Mouse (Mus musculus) stomach, postnatal 0 days (tissue): ENCODE data around the gene Mpo. TPM values are rescaled to one million over a fixed set of nuclear protein-coding genes. Genes with fewer than 3 reads are reported as not detected.

Source experiments
- ATAC-seq: fragments of 200-750 bp; cut with Nextera tagmentation; 2 replicates; pipeline ENCODE4 v1.8.0; 2017; ENCODE audit not compliant: low FRiP score, low TSS enrichment
- DNase-seq: peaks from one replicate; pipeline ENCODE4 v3.0.0-alpha.2; 2016; ENCODE audit warnings: low spot score
- H3K27ac ChIP-seq: fragments of 300-500 bp; sonication (generic); replicated peaks from 2 replicates; pipeline ENCODE4 v1.5.1; 2014; ENCODE audit warnings: mild to moderate bottlenecking, control low read depth
- H3K27me3 ChIP-seq: fragments of 300-500 bp; sonication (generic); 2 replicates; pipeline ENCODE4 v1.6.1; 2014; ENCODE audit warnings: low read length; ENCODE audit not compliant: control insufficient read depth, insufficient read depth
- H3K36me3 ChIP-seq: fragments of 300-500 bp; sonication (generic); 2 replicates; pipeline ENCODE4 v1.6.1; 2014; ENCODE audit warnings: low read length, mixed read lengths; ENCODE audit not compliant: control insufficient read depth, insufficient read depth
- H3K4me1 ChIP-seq: fragments of 300-500 bp; sonication (generic); replicated peaks from 2 replicates; pipeline ENCODE4 v1.6.1; 2014; ENCODE audit warnings: antibody characterized with exemption; ENCODE audit not compliant: control insufficient read depth, insufficient read depth
- H3K4me2 ChIP-seq: fragments of 300-500 bp; sonication (generic); replicated peaks from 2 replicates; pipeline ENCODE4 v1.6.1; 2014; ENCODE audit warnings: low read depth, mild to moderate bottlenecking, control low read depth, moderate library complexity
- H3K4me3 ChIP-seq: fragments of 300-500 bp; sonication (generic); 2 replicates; pipeline ENCODE4 v1.5.1; 2014; ENCODE audit warnings: low read depth, low read length, control low read depth
- H3K9ac ChIP-seq: fragments of 300-500 bp; sonication (generic); 2 replicates; pipeline ENCODE4 v1.6.1; 2014; ENCODE audit warnings: mild to moderate bottlenecking, low read length, control low read depth, mixed read lengths
- H3K9me3 ChIP-seq: fragments of 300-500 bp; sonication (generic); 2 replicates; pipeline ENCODE4 v1.6.1; 2016; ENCODE audit warnings: low read length; ENCODE audit not compliant: control insufficient read depth
- CTCF ChIP-seq: IDR thresholded peaks from 2 replicates; pipeline ENCODE4 v1.5.1; 2016; ENCODE audit warnings: antibody characterized with exemption, low read depth, mild to moderate bottlenecking, moderate library complexity
- EP300 ChIP-seq: optimal IDR thresholded peaks from 2 replicates; pipeline ENCODE3; 2016; ENCODE audit warnings: antibody characterized with exemption
- WGBS: fragments of 180-500 bp; shearing (Covaris S2); extraction: QIAGEN DNeasy Blood & Tissue Kit; methylation state at CpG from one replicate; pipeline ENCODE4 v1.1.7; 2014; 5-methylcytosine and 5-hydroxymethylcytosine counted together
- polyA plus RNA-seq: library from polyadenylated mRNA; unstranded; fragments of >200 nt; fragmentation: Nextera tagmentation; extraction: Ambion mirVana; gene quantifications from 2 replicates; pipeline ENCODE4 v1.2.1, GENCODE M21; 2015

The Mpo gene
- polyA plus RNA-seq, 1 experiment from 2014 or later, result 0.74 TPM

- no peak overlapping the region for H3K4me2 ChIP-seq
- no peak for TF ChIP-seq EP300
- no peak for TF ChIP-seq CTCF
- no peaks in the 10 kb centered on the region for H3K36me3 ChIP-seq
- no peak overlapping the region for H3K9ac ChIP-seq
- no peaks in the 10 kb centered on the region for H3K4me1 ChIP-seq
- H3K27ac ChIP-seq, result no peak overlapping the region; the same call in 1 of the 2 replicates
- ATAC-seq (no peak), DNase-seq (no peak)
- 63% methylated on average over 4 of the region's 4 CpGs for WGBS
- H3K9me3 ChIP-seq, result no peaks in the 10 kb centered on the region
- H3K4me3 ChIP-seq, result no peak overlapping the region
- no peaks in the 10 kb centered on the region for H3K27me3 ChIP-seq
These were observed 41.9 kb upstream of the Mpo start for GRCm38 (mm10) chr11:87751491-87751966.

GRCm38 (mm10) chr11:87752307-87752706 is 41.1 kb upstream of the Mpo start:
- H3K4me2 ChIP-seq, result no peak overlapping the region
- ATAC-seq, result no peak

GRCm38 (mm10) chr11:87753255-87753654 is 40.1 kb upstream of the Mpo start:
- H3K27ac ChIP-seq, result no peak overlapping the region
- H3K9me3 ChIP-seq, result no peaks in the 10 kb centered on the region

More at GRCm38 (mm10) chr11:87752307-87752706, 41.1 kb upstream of the Mpo start:
- DNase-seq, result no peak
- Histone ChIP-seq H3K27me3 (no peaks in the 10 kb centered on the region), H3K4me3 (no peak overlapping the region), H3K4me1 (no peaks in the 10 kb centered on the region), H3K9ac (no peak overlapping the region), H3K27ac (no peak overlapping the region), H3K36me3 (no peaks in the 10 kb centered on the region), H3K9me3 (no peaks in the 10 kb centered on the region)
- 86% methylated on average over 1 of the region's 1 CpGs for WGBS
- TF ChIP-seq EP300, result no peak
- TF ChIP-seq CTCF, result no peak

GRCm38 (mm10) chr11:87753891-87754501 is 39.4 kb upstream of the Mpo start:
- no peak overlapping the region for H3K27ac ChIP-seq
- no peaks in the 10 kb centered on the region for H3K36me3 ChIP-seq
- no peak overlapping the region for H3K4me2 ChIP-seq
- H3K9ac ChIP-seq, result no peak overlapping the region
- DNase-seq (no peak), ATAC-seq (no peak)
- no peaks in the 10 kb centered on the region for H3K9me3 ChIP-seq
- no peak for TF ChIP-seq EP300
- TF ChIP-seq CTCF, result no peak
- no peak overlapping the region for H3K4me3 ChIP-seq
- WGBS, result 82% methylated on average over 5 of the region's 5 CpGs
- no peaks in the 10 kb centered on the region for H3K27me3 ChIP-seq
- H3K4me1 ChIP-seq, result no peaks in the 10 kb centered on the region

More at GRCm38 (mm10) chr11:87753255-87753654, 40.1 kb upstream of the Mpo start:
- WGBS, result 79% methylated on average over 8 of the region's 8 CpGs
- no peaks in the 10 kb centered on the region for H3K27me3 ChIP-seq
- H3K9ac ChIP-seq, result no peak overlapping the region
- ATAC-seq (no peak), DNase-seq (no peak)
- no peaks in the 10 kb centered on the region for H3K36me3 ChIP-seq
- no peaks in the 10 kb centered on the region for H3K4me1 ChIP-seq
- H3K4me3 ChIP-seq, result no peak overlapping the region
- TF ChIP-seq EP300 (no peak), CTCF (no peak)
- H3K4me2 ChIP-seq, result no peak overlapping the region

DNA sequence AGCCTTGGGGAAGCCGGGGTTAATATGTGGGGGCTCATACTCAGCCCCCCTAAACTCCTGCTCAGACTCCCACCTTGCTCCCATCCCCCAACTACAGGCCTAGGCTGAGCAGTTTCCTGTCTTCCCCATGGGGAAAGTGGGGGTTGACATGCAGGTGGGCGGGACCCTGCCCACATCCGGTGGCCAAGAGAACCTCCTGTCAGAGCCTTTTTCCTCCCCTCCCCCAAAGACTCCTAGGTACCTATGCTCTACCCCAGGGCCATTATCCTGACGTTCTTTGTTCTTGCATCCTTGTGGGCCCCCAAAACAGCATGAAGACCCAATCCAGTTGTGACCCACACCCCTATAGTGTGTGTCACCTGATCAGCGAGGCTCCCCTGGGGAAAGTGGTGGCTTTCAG is 38.8 kb upstream of the Mpo start:
- Histone ChIP-seq H3K27ac (no peak overlapping the region), H3K36me3 (no peaks in the 10 kb centered on the region), H3K4me2 (no peak overlapping the region), H3K4me3 (no peak overlapping the region), H3K9me3 (no peaks in the 10 kb centered on the region), H3K4me1 (no peaks in the 10 kb centered on the region), H3K9ac (no peak overlapping the region), H3K27me3 (no peaks in the 10 kb centered on the region)
- DNase-seq (no peak), ATAC-seq (no peak)
- no peak for TF ChIP-seq EP300
- TF ChIP-seq CTCF, result no peak
- WGBS, result 67% methylated on average over 5 of the region's 5 CpGs

DNA sequence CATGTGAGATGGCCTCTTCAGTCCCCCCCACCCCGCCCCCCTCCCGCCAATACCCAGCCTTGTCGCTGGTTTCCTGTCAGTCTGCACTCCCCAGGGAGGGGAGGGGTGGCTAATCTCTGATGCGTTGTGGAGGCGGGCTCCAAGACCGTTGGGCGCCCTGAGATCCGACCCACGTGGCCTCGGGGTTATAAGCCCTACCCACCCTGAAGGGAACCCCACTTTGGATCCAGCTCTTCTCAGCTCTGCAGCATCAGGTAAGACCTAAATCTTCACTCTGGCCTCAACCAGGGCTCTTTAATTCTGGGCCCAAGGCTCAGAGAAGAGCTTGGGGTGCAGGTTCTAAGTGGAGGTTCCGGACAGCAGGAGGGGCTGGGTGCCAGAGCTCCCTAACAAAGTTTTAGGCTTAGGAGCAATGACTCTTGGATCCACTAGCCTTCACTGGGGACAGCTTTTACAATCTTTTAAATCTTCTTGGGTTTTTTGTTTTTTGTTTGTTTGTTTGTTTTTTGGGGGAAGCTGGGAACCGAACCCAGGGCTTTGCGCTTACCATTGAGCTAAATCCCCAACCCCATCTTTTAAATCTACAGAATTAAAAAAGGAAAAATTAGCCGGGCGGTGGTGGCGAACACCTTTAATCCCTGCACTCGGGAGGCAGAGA is 37.9 kb upstream of the Mpo start:
- DNase-seq, result no peak
- no peak for ATAC-seq

More for the DNA sequence above, 37.9 kb upstream of the Mpo start:
- peaks cover 3% of the 10 kb centered on the region; the same call in 1 of the 2 replicates for H3K27me3 ChIP-seq
- TF ChIP-seq CTCF (no peak), EP300 (no peak)
- H3K27ac ChIP-seq, result no peak overlapping the region
- no peak overlapping the region for H3K4me2 ChIP-seq
- no peaks in the 10 kb centered on the region for H3K4me1 ChIP-seq
- no peak overlapping the region for H3K4me3 ChIP-seq
- WGBS, result 71% methylated on average over 17 of the region's 17 CpGs
- no peaks in the 10 kb centered on the region for H3K9me3 ChIP-seq
- H3K9ac ChIP-seq, result no peak overlapping the region
- no peaks in the 10 kb centered on the region for H3K36me3 ChIP-seq
